Mouse (Mus musculus): ENCODE data around the gene Ednra.
"Not testable (repeated sequence)": the region's sequence is repeated elsewhere in the genome, so short reads cannot be mapped to it uniquely, and the experiment has no call there.

Ednra gene

GRCm38 (mm10) chr8:77717036-77717435 is 7.2 kb downstream of the Ednra start:
- DNase-seq (ENCODE audit: low read depth): no peak

- no peak for DNase-seq (ENCODE audit: low read depth)
Measured at GRCm38 (mm10) chr8:77714455-77714854, 9.8 kb downstream of the Ednra start.

DNA sequence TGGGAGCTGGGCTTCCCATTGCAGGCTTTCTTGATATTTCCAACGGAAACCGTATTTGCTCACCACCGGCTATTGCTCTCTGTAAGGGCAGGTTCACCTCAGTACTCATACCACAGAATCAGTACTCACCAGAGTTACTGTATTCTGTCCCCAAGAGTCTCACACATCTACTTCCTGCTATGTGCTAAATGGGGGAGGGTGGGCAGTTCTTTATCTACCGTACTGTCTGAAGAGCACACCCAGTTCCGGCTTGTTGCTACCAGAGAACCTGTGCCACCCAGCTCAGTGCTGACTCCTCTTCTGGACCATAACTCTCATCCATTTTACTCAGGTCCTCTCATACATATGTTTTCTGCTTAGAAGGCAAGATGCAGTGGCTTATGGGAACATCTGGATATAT is 10.6 kb downstream of the Ednra start:
- no peak for DNase-seq (ENCODE audit: low read depth)

GRCm38 (mm10) chr8:77704768-77705167 is 19.5 kb downstream of the Ednra start:
- DNase-seq (ENCODE audit: low read depth): no peak

- DNase-seq (ENCODE audit: low read depth): no peak
Measured at GRCm38 (mm10) chr8:77698028-77698427, 26.2 kb downstream of the Ednra start.

- DNase-seq (ENCODE audit: low read depth): no peak
Measured at GRCm38 (mm10) chr8:77696182-77696581, 28.1 kb downstream of the Ednra start.

DNA sequence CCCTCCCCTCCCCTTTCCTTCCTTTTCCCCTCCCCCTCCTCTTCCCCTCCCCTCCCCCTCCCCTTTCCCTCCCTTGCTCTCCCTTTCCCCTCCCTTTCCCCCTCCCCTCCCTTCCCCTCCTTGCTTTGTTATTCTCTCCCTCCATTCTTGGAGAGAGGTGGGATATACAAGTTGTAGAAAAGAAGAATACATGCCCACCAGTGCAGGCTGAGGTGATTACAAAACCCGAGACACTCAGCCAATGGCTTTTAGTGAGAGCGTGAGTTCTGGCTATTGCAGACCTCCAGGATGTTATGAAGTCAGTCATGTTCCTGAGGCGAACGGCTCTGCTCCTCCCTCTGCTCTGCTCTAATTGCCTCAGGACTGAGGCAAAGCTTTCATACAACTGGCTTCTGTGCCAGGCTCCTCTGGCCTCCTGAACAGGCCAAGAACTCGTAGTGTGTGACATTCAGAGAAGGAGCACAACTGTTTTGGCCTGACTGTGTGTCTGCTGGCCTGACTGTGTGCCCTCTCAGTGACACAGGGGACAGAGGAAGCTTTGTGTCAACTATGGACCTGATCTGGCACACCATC is 28.7 kb downstream of the Ednra start:
- DNase-seq (ENCODE audit: low read depth): no peak

DNA sequence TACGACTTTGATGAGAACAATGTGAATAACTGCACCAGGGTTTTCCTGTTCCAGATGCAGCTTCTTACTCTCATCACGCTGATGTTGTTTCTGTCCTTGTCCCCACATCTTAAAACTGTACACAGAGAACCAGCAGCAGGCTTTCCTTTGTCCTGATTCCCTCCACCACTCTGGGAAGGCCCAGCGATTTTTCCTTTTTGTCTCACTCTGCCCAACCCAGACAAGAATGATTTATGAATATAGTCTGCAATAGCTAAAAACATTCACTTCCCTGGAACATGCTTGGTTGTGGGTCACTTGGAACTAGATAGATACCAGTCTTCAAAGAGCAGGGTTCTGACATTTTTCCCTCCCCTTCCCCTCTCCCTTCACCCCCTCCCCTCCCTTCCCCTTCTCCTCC is 29.2 kb downstream of the Ednra start:
- no peak for DNase-seq (ENCODE audit: low read depth)

GRCm38 (mm10) chr8:77694588-77694987 is 29.7 kb downstream of the Ednra start:
- no peak for DNase-seq (ENCODE audit: low read depth)

GRCm38 (mm10) chr8:77689421-77690059 is 34.7 kb downstream of the Ednra start:
- not testable (repeated sequence) for DNase-seq (ENCODE audit: low read depth)

DNA sequence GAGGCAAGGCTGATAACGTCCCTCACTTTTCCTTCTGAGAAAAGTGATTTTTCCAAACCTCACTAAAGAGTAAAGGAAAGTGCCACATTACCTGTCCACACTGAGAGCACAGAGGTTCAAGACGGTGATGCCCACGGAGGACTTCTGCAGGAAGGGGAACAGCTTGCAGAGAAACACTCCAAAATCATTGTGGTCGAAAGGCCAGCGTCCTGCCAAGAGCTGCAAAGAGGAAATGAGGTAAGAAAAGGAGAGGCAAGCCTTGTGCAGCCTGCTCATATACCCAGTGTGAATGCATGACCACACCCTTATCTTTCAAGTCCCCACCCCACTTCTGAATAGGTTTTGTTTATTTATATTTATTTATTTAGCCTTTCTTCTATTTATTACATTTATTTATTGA is 35.3 kb downstream of the Ednra start:
- DNase-seq (ENCODE audit: low read depth): no peak

- DNase-seq (ENCODE audit: low read depth): no peak
Measured at GRCm38 (mm10) chr8:77684372-77684771, 39.9 kb downstream of the Ednra start.

DNA sequence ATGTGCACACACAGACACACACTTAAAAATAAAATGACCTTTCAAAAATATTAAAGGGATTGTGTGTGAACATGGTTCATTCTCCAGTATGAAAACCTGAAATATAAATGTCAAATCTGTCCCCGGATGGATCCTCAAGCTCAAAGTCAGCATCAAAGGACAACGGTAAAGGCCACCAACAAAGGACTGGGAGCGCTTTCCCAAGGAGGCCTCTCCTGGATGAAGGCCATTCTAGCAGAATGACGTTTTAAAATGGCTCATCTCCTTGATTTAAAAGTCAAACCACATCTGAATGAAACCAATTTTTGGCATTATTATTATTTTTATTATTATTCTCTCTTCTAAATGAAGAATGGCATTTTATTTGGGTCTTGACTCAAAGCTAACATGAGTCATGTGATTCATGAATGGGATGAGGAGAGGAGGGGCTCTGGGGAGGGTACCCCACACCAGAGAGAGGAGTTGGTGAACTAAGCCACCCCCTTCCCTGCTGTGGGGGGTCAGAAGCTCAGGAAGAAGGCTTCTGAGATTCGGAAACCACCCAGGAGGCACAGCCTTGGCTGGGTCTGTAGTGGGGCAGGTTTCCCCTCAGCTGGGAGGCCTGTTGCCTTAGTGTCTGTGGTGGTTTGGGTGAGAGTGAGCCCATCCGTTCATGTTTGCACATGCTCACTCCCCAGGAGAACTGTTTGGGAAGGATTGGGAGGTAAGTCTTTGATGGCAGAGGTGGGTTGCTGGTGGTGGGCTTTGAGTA is 40.7 kb downstream of the Ednra start:
- DNase-seq (ENCODE audit: low read depth): no peak

DNA sequence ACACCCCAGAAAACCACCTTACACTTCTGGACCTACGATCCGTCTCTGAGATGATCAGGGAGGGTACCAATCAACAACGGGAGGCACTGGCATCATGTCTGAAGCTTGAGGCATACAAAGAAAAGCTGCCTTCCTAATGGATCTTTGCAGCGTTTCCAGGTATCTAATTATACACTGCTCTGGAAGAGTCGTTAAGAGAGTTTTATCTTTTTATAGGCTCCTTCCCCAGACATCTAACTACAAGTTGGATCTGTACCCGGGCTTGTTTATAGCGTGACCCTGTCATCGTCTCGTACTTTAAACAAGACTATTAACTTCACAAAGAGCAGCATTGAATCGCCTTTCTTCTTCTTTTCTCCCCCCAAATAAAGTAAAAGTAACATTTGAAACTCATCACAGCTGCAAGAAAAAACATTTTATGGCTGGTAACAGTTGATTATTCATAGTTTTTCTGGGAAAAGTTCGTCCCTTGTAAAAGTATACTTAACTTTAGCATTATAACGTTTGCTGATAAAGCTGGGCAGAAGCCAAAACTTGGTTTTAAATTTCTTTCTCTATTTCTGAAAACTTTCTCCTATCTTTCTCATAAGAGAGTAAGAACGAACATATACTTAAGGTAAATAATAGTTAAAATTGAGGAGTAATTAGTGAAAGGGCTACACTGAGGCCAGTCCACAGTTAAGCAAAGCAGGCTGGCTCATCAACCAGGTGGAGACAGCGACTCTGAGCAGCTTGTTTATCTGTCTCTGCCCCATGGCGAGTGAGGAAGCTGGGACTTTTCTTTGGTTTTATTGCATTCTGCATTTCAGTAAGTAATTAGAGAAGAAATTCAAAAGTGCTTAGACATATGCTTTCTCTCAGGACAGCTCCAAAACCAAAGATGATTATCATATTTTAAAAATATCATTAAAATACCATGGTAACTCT is 42.0 kb downstream of the Ednra start:
- DNase-seq (ENCODE audit: low read depth): no peak

- no peak for DNase-seq (ENCODE audit: low read depth)
Measured at GRCm38 (mm10) chr8:77672036-77672435, 52.2 kb downstream of the Ednra start.

DNA sequence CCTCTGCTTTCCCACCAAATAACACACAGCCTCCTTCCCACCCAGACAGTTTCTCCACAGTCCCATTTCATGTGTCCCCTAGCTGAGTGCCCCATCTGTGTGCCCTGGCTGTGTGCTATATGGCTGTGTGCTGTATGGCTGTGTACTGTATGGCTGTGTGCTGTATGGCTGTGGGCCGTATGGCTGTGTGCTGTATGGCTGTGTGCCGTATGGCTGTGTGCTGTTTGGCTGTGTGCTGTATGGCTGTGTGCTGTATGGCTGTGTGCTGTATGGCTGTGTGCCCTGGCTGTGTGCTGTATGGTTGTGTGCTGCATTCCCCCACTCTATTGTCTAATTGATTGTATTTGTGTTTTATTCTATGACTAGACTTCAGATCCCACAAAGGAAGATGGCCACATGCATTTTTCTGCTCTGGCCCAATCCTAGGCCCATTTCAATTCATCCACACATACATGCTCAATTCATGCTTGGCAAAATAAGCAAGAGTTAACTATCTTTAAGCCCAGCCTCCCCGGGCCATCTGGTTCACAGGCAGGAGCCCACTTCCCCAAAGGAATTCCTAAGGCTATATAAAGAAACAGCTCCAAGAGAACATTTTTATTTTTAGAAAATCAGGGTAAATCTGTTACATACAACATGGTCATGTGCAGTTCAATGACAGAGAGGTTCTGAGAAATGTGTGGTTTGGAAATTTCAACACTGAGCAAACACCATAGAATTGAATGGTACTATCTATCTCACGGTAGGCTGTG is 53.5 kb downstream of the Ednra start:
- DNase-seq (ENCODE audit: low read depth): no peak

DNA sequence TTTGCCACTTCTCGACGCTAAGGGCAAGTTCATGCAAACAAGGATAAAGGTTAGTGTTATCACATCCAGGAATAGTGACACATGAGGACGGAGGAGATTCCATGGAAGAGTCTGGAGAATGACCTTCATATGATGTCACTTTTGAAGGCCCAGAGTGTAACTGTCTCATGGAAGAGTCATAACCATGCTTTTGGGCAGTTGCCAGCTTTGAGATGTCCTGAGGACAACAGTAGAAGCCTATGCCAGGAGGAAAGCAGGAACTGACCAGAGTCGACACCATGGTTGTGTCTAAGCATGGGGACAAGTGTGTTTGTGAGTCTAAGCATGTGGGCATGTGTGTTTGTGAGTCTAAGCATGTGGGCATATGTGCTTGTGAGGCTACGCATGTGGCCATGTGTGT is 56.3 kb downstream of the Ednra start:
- no peak for DNase-seq (ENCODE audit: low read depth)

DNA sequence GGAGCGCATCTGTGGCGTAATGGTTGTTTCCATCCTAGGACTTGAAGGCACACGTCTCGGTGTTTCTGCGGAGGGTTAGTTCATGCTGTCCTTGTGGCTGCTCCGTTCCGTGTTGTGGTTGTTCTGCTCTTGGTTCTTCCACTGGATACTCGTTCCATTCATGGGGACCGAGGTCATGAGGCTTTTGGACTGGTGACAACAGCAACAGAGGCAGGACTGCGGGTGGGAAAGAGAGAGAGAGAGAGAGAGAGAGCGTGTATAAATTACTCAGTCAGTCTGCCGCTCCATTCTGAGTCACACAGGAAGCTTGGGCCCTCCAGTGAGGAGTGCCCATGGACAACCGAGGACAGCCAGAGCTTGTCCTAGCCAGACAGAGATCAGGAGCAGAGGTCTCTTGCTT is 59.4 kb downstream of the Ednra start:
- no peak for DNase-seq (ENCODE audit: low read depth)

GRCm38 (mm10) chr8:77659534-77660080 is 64.7 kb downstream of the Ednra start:
- no peak for DNase-seq (ENCODE audit: low read depth)

DNA sequence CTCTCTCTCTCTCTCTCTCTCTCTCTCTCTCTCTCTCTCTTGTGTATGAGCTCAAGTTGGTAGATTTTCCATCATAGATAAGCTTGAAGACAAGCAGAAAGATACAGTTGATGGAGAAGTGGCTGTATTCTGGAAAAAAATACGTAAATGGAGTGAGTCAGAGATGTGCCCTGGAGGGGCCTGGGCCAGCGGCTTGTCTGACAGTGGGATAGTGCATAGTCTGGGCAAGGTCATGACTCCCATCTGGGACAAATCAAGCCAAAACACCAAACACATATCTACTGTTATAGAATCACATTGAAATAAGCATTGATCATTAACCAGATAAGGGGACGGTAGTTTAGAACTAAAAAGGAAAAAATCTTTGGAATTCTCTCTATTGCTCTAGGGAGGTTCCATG is 65.9 kb downstream of the Ednra start:
- no peak for DNase-seq (ENCODE audit: low read depth)

DNA sequence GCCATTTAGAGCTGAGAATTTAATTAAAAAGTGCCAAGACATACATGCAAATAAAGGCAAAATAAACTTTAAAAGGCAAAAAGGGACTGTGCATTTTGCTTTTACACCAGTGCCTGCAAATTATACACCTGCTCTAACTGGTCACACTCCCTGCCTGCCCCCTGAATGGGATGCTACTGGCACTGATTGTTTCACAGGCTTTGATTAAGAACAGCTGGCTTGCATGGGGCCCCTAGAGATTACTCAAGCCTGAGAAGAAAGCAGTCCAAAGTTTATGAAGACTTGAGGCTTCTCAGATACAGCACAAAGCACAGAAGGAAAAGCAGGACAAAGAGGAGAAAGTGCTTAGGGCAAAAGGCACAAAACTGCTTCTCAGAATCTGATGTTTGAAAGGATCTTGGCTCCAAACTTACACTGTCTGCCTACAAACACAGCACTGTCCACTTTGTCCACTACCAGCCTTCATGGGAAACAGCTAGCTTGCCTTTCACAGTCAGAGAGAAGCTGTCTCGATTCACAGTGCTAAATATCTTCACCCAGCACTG is 73.5 kb downstream of the Ednra start:
- DNase-seq (ENCODE audit: low read depth): no peak
